Mouse (Mus musculus) embryonic facial prominence, embryonic 12.5 days (tissue): ENCODE measurements around the gene Zc3hc1. TPM values are rescaled to one million over a fixed set of nuclear protein-coding genes. Genes with fewer than 3 reads are reported as not detected.

Experiments used
- ATAC-seq: fragments of 200-750 bp; cut with Nextera tagmentation; 2 replicates; pipeline ENCODE4 v1.8.0; 2017; ENCODE audit not compliant: insufficient number of reproducible peaks, insufficient read depth, low FRiP score, low TSS enrichment
- H3K27ac ChIP-seq: fragments of 300-500 bp; sonication (generic); 2 replicates; pipeline ENCODE4 v1.5.1; 2016; ENCODE audit warnings: mild to moderate bottlenecking
- H3K27me3 ChIP-seq: fragments of 300-500 bp; sonication (generic); 2 replicates; pipeline ENCODE4 v1.6.1; 2016; ENCODE audit warnings: mild to moderate bottlenecking, moderate library complexity
- H3K36me3 ChIP-seq: fragments of 300-500 bp; sonication (generic); 2 replicates; pipeline ENCODE4 v1.6.1; 2016; ENCODE audit warnings: mild to moderate bottlenecking
- H3K4me1 ChIP-seq: fragments of 300-500 bp; sonication (generic); 2 replicates; pipeline ENCODE4 v1.6.1; 2016
- H3K4me2 ChIP-seq: fragments of 300-500 bp; sonication (generic); replicated peaks from 2 replicates; pipeline ENCODE4 v1.6.1; 2016; ENCODE audit warnings: mild to moderate bottlenecking, moderate library complexity
- H3K4me3 ChIP-seq: fragments of 300-500 bp; sonication (generic); 2 replicates; pipeline ENCODE4 v1.5.1; 2016; ENCODE audit warnings: mild to moderate bottlenecking
- H3K9ac ChIP-seq: fragments of 300-500 bp; sonication (generic); 2 replicates; pipeline ENCODE4 v1.6.1; 2016; ENCODE audit warnings: mild to moderate bottlenecking, moderate library complexity
- H3K9me3 ChIP-seq: fragments of 300-500 bp; sonication (generic); 2 replicates; pipeline ENCODE4 v1.6.1; 2016; ENCODE audit warnings: mild to moderate bottlenecking, moderate library complexity
- WGBS: fragments of 180-500 bp; shearing (Covaris S2); methylation state at CpG from one replicate; pipeline ENCODE4 v1.1.7; 2016; 5-methylcytosine and 5-hydroxymethylcytosine counted together
- polyA plus RNA-seq: library from polyadenylated mRNA; unstranded; fragments of >200 nt; fragmentation: Nextera tagmentation; extraction: Ambion mirVana; gene quantifications from 2 replicates; pipeline ENCODE4 v1.2.1, GENCODE M21; 2016

The Zc3hc1 gene
- polyA plus RNA-seq, 1 experiment from 2014 or later = 75.0 TPM

- Histone ChIP-seq H3K9me3 (no peaks in the 10 kb centered on the region), H3K4me2 (no peak overlapping the region), H3K4me3 (no peak overlapping the region), H3K36me3 (peaks cover 92% of the 10 kb centered on the region), H3K9ac (no peak overlapping the region), H3K27me3 (no peaks in the 10 kb centered on the region), H3K27ac (no peak overlapping the region), H3K4me1 (no peaks in the 10 kb centered on the region)
- ATAC-seq = no peak
- WGBS = 79% methylated on average over 3 of the region's 3 CpGs
Measured at GRCm38 (mm10) chr6:30369291-30369690, 21.5 kb downstream of the Zc3hc1 start.

GRCm38 (mm10) chr6:30363808-30364207 lies 27.0 kb downstream of the Zc3hc1 start:
- Histone ChIP-seq H3K27ac (no peak overlapping the region), H3K36me3 (peaks cover 48% of the 10 kb centered on the region), H3K9me3 (no peaks in the 10 kb centered on the region), H3K9ac (no peak overlapping the region), H3K4me3 (no peak overlapping the region), H3K4me2 (no peak overlapping the region), H3K4me1 (no peaks in the 10 kb centered on the region), H3K27me3 (no peaks in the 10 kb centered on the region)
- 43% methylated on average over 5 of the region's 5 CpGs for WGBS
- no peak for ATAC-seq

- WGBS = 63% methylated on average over 12 of the region's 12 CpGs
- ATAC-seq = no peak
- Histone ChIP-seq H3K9ac (no peak overlapping the region), H3K27me3 (no peaks in the 10 kb centered on the region), H3K4me2 (no peak overlapping the region), H3K36me3 (peaks cover 11% of the 10 kb centered on the region), H3K9me3 (no peaks in the 10 kb centered on the region), H3K4me1 (no peaks in the 10 kb centered on the region), H3K4me3 (no peak overlapping the region), H3K27ac (no peak overlapping the region)
Measured at GRCm38 (mm10) chr6:30359762-30360509, 30.9 kb downstream of the Zc3hc1 start.

GRCm38 (mm10) chr6:30357561-30358177 lies 33.2 kb downstream of the Zc3hc1 start:
- Histone ChIP-seq H3K4me2 (no peak overlapping the region), H3K4me3 (no peak overlapping the region), H3K27me3 (no peaks in the 10 kb centered on the region), H3K4me1 (peaks cover 7% of the 10 kb centered on the region), H3K27ac (no peak overlapping the region), H3K36me3 (no peaks in the 10 kb centered on the region), H3K9me3 (no peaks in the 10 kb centered on the region), H3K9ac (no peak overlapping the region)
- no peak for ATAC-seq
- WGBS = 15% methylated on average over 9 of the region's 9 CpGs

- WGBS = 86% methylated on average over 12 of the region's 12 CpGs
Measured at GRCm38 (mm10) chr6:30356680-30357079, 34.1 kb downstream of the Zc3hc1 start.

GRCm38 (mm10) chr6:30356161-30356560 lies 34.7 kb downstream of the Zc3hc1 start:
- Histone ChIP-seq H3K4me3 (no peak overlapping the region), H3K4me2 (no peak overlapping the region), H3K9me3 (no peaks in the 10 kb centered on the region), H3K9ac (no peak overlapping the region), H3K27me3 (no peaks in the 10 kb centered on the region), H3K36me3 (no peaks in the 10 kb centered on the region), H3K27ac (no peak overlapping the region), H3K4me1 (peaks cover 7% of the 10 kb centered on the region)
- 86% methylated on average over 5 of the region's 5 CpGs for WGBS
- ATAC-seq = no peak

More at GRCm38 (mm10) chr6:30356680-30357079, 34.1 kb downstream of the Zc3hc1 start:
- Histone ChIP-seq H3K36me3 (no peaks in the 10 kb centered on the region), H3K4me1 (peaks cover 7% of the 10 kb centered on the region), H3K27ac (no peak overlapping the region), H3K9me3 (no peaks in the 10 kb centered on the region), H3K4me3 (no peak overlapping the region), H3K9ac (no peak overlapping the region), H3K27me3 (no peaks in the 10 kb centered on the region), H3K4me2 (no peak overlapping the region)
- ATAC-seq = no peak

- H3K27ac ChIP-seq = no peak overlapping the region
- H3K9ac ChIP-seq = no peak overlapping the region
- H3K9me3 ChIP-seq = no peaks in the 10 kb centered on the region
- H3K4me3 ChIP-seq = no peak overlapping the region
- peaks cover 7% of the 10 kb centered on the region for H3K4me1 ChIP-seq
- H3K4me2 ChIP-seq = no peak overlapping the region
- H3K27me3 ChIP-seq = no peaks in the 10 kb centered on the region
- 85% methylated on average over 8 of the region's 8 CpGs for WGBS
- ATAC-seq = no peak
- no peaks in the 10 kb centered on the region for H3K36me3 ChIP-seq
Measured at GRCm38 (mm10) chr6:30355701-30356100, 35.1 kb downstream of the Zc3hc1 start.

- Histone ChIP-seq H3K4me3 (no peak overlapping the region), H3K36me3 (no peaks in the 10 kb centered on the region), H3K4me1 (peaks cover 7% of the 10 kb centered on the region), H3K27ac (no peak overlapping the region), H3K27me3 (no peaks in the 10 kb centered on the region), H3K4me2 (no peak overlapping the region), H3K9ac (no peak overlapping the region), H3K9me3 (no peaks in the 10 kb centered on the region)
- WGBS = 34% methylated on average over 5 of the region's 5 CpGs
- ATAC-seq = no peak
Measured at GRCm38 (mm10) chr6:30354760-30355159, 36.1 kb downstream of the Zc3hc1 start.

- ATAC-seq = no peak
- Histone ChIP-seq H3K27ac (no peak overlapping the region), H3K4me1 (peaks cover 7% of the 10 kb centered on the region), H3K27me3 (no peaks in the 10 kb centered on the region), H3K9ac (no peak overlapping the region), H3K4me2 (no peak overlapping the region), H3K4me3 (no peak overlapping the region), H3K9me3 (no peaks in the 10 kb centered on the region), H3K36me3 (no peaks in the 10 kb centered on the region)
- WGBS = 59% methylated on average over 8 of the region's 8 CpGs
Measured at GRCm38 (mm10) chr6:30353661-30354060, 37.2 kb downstream of the Zc3hc1 start.

- no peak overlapping the region for H3K4me2 ChIP-seq
- ATAC-seq = no peak
- no peaks in the 10 kb centered on the region for H3K27me3 ChIP-seq
- H3K4me1 ChIP-seq = peaks cover 7% of the 10 kb centered on the region
- H3K36me3 ChIP-seq = no peaks in the 10 kb centered on the region
- H3K9ac ChIP-seq = no peak overlapping the region
- H3K27ac ChIP-seq = no peak overlapping the region
- no peak overlapping the region for H3K4me3 ChIP-seq
- H3K9me3 ChIP-seq = no peaks in the 10 kb centered on the region
- WGBS = 31% methylated on average over 8 of the region's 8 CpGs
Measured at GRCm38 (mm10) chr6:30352762-30353161, 38.1 kb downstream of the Zc3hc1 start.

- WGBS = 79% methylated on average over 9 of the region's 9 CpGs
- H3K9ac ChIP-seq = no peak overlapping the region
- no peaks in the 10 kb centered on the region for H3K27me3 ChIP-seq
- no peak overlapping the region for H3K4me3 ChIP-seq
- H3K4me1 ChIP-seq = peaks cover 7% of the 10 kb centered on the region
- H3K27ac ChIP-seq = no peak overlapping the region
- H3K4me2 ChIP-seq = no peak overlapping the region
- H3K9me3 ChIP-seq = no peaks in the 10 kb centered on the region
- no peak for ATAC-seq
- no peaks in the 10 kb centered on the region for H3K36me3 ChIP-seq
Measured at GRCm38 (mm10) chr6:30351290-30351689, 39.5 kb downstream of the Zc3hc1 start.

- Histone ChIP-seq H3K4me2 (no peak overlapping the region), H3K4me1 (no peaks in the 10 kb centered on the region), H3K27me3 (no peaks in the 10 kb centered on the region), H3K9me3 (no peaks in the 10 kb centered on the region), H3K36me3 (no peaks in the 10 kb centered on the region), H3K4me3 (no peak overlapping the region), H3K27ac (no peak overlapping the region), H3K9ac (no peak overlapping the region)
- no peak for ATAC-seq
- 76% methylated on average over 4 of the region's 4 CpGs for WGBS
Measured at GRCm38 (mm10) chr6:30347288-30347801, 43.5 kb downstream of the Zc3hc1 start.
